Mouse (Mus musculus) adrenal gland, adult 2 months (tissue): ENCODE measurements at regions not wholly inside any gene's neighbourhood (a gene's known extent, or its start where the extent isn't known, plus 50 kb on each side); places are given as distances from the start of the nearest gene placed in this dataset.
A peak's percentile ranks its signal among the peaks of the same experiment; 100 is the strongest.

Experiments
- DNase-seq: peaks from one replicate; pipeline ENCODE4 v3.0.0; 2021

GRCm38 (mm10) chr11:71976724-71977481 lies 60.4 kb downstream of the Aipl1 start:
- no peak for DNase-seq

- DNase-seq: no peak
These were observed 66.0 kb downstream of the Aipl1 start for GRCm38 (mm10) chr11:71971351-71971750.

DNA sequence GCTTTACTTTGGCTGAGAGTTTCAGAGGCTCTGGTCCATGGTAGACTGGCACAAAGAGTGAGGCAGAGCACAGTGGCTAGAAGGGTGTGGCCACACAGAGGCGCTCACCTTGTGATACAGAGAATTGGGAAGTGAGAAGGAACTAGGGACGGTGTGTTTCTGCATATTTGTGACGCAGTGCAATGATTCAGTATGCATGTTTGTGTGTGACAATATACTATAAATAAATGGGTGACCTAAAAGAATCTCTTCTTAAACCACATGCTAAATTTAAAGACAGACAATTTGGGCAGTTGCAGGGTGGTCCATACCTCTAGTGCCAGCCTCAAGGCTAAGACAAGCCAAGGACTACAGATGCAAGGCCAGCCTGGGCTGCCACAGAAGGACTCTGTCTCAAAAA lies 75.0 kb downstream of the Aipl1 start:
- DNase-seq: no peak

GRCm38 (mm10) chr11:71952533-71952932 lies 84.8 kb downstream of the Aipl1 start:
- no peak for DNase-seq

- DNase-seq: no peak
These were observed 90.1 kb downstream of the Aipl1 start for GRCm38 (mm10) chr11:71947161-71947560.

GRCm38 (mm10) chr11:71945098-71945413 lies 92.3 kb downstream of the Aipl1 start:
- no peak for DNase-seq

DNA sequence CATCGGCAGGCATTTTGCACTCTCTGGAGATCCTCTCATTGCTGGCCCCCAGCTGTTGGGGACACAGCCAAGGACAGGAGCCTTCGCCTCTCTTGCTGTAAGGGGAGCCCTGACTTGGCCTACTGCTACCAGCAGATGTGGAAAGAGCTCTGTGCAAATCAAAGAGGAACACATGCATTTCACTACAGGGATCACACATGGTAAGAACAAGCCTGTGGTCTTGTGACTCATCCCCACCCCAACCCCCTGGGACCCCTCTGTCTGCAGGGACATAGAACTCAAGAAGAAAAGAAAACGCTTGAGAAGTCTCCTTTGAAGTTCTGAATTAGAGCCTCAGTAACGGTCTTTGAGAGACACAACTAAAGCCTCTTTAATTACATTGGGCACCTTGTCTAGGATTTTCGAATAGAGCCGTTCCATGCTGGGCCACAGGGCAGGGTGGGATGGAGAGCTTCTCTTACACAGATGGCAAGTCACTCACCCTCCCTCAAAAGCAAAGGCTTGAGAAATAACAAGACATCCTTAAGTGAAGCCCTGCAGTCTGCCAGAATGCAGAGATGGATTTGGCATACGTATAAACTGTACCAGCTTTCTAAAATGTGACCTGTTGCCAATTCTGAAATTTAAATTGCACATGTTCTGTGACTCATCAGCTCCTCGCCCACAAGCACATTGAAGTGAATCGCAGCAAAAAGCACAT lies 92.8 kb downstream of the Aipl1 start:
- DNase-seq: no peak

DNA sequence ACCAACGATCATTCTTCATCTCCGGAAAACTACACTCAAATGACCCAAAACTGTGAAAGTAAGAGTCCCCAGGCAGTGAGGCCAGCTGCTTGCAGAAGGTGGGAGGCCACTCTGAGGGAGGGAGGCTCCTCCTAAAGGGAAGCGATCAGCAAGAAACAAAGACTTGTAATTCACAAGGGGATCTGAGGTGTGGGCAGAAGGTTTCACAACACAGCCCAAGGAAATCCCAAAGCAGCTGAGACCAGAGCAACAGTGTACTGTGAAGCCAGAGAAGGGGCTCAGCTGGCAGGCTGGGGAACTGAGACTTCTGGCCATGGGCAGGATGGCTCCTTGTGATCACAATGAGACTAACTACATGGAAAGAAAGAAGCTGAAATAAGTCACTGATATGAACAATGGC lies 93.8 kb downstream of the Aipl1 start:
- no peak for DNase-seq

DNA sequence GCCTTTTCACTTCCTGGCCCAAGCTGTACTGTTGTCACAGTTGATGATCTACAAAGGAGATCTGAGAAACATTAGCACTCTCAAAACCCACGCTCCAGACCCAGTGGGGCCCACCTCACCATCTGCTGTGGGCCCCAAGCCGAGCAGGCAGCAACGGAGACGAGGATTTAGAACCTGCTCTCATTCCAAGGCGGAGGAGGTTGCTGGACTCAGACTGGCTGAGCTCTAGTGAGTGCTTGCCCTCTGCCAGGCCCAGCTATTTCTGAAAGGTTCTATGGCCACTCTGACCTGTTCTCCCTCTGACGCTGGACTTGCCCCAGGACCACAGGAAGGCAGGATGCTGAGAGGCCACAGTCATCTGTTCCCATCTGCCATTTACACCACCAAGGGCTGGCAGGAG lies 98.2 kb downstream of the Aipl1 start:
- no peak for DNase-seq

- DNase-seq: peak; percentile 5
These were observed 100.2 kb downstream of the Aipl1 start for GRCm38 (mm10) chr11:71937108-71937507.

- DNase-seq: no peak
These were observed 107.4 kb downstream of the Aipl1 start for GRCm38 (mm10) chr11:71929716-71930488.

DNA sequence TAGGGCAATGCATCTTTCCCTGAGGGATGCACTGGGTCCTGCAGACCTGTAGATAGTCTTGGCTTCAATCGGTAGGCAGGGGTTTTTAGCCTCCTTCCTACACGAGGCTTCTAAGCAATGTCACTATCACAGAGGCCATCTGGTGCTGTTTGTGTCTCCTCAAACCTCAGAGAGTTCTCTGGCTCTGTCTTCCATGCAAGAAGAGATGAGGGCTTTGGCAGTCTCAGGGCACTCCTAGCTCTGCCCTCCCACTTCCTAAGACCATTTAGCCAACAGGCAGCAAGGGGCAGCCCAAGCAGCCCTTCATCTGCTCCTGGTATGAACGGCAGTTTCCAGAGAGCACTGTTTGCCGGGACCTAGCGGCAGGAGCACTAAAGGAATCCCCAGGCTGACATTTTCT lies 122.6 kb downstream of the Aipl1 start:
- no peak for DNase-seq

- DNase-seq: peak; percentile 70
These were observed 124.7 kb downstream of the Aipl1 start for GRCm38 (mm10) chr11:71912626-71913025.

- no peak for DNase-seq
These were observed 126.0 kb downstream of the Aipl1 start for GRCm38 (mm10) chr11:71911284-71911683.

DNA sequence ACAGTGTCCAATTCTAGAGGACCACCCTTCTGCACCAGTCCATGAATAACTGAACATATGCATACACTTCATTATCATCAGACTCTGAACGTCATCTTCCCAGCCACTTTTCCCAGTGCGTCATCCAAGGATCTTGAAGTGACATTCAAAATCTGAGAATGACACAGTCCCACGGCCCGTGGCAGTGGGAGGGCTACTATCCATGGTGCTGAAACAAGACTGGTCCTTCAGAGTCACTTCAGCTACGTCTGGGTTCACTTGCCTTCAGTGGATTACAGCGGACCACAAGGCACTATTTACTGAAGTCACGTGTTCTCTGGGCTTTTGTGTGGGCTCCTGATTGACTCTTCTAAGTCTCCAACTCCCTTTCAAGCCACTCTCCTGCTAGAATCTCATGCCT lies 128.7 kb downstream of the Aipl1 start:
- DNase-seq: peak; percentile 8

DNA sequence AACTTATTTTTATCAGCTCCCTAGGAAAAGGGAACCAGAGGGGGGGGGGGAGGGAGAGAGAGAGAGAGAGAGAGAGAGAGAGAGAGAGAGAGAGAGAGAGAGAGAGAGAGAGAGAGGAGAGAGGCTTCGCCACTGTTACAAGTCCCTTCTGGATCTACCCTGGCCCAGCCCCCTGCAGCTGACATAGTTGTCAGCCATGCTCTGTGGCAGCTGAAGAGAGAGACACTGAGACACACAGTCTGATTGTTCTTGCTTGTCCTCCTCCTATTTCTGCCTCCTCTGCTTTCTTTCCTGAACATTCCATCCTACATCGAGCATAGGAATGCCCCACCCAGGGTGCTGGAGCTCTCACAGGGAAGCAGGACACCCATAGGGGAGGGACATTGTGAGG lies 134.3 kb downstream of the Aipl1 start:
- DNase-seq: no peak

DNA sequence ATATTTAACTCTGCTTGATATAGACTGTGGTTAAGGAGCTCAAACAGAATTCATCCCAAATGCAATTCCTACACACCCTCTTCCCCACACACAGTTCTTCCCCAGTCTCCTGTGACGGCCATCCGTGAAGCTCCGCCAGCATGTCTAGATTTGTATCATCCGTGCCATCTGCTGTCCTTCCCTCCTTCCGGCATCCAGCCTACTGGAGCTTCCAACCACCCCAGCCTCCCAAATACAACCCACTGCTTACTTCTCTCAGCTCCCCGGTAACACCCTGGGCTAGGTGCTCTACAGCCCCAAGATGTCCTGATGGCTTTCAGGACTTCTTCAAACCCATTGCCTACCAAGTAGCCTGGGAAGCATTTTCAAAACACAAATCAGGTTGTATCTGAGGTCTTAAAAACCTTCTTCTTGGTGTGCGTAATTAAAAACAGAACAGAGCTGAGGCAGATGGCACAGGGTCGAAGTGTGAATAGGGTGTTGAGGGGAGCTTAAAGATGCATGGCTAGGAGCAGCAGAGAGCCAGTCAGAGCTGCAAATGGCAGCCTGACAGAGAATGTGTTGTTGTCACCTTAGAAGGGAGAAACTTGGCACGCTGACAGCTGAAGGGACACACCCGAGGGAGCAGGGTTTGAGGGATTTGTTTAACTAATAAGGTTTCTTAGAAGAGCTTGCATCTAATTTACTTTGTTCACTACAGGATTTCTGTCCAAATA lies 134.8 kb downstream of the Aipl1 start:
- DNase-seq: no peak

GRCm38 (mm10) chr11:71900816-71901215 lies 136.5 kb downstream of the Aipl1 start:
- DNase-seq: peak; percentile 32

DNA sequence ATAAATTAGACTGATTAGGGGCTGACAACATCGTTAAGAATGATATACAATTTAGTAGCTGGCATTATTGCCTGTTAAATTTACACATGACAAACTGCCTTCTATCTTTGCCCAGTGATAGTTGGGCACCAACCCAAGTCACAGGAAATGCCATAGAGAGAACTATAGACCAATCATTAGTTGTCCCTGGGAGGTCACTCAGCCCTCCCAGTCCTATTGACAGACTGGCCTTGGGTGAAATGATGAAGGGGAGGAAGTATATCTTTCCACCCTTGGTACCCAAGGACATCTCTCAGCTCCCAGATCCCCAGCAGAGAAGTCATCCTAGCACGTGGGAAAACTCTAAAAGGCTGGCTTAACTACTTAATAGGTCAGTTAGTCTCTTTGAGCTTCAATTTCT lies 139.8 kb downstream of the Aipl1 start:
- peak; percentile 71 for DNase-seq

DNA sequence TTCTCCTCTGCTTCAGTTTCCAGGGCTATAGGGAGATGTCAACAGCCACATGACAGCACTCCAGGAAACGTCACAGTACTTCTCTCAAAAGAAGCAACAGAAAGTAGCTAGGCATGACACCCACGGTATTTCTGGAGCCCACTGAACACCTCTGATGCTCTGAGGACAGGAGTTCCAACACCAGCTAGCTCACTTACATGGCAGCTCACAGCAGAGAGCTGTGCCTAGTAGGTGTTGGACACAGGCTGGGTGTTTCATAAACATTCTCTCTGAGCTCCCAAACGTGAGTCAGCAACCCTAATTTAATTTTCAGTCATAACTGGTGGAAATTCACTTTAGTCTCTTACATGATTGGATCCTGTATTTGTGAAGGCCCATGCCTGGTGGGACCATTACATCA lies 140.2 kb downstream of the Aipl1 start:
- DNase-seq: no peak

DNA sequence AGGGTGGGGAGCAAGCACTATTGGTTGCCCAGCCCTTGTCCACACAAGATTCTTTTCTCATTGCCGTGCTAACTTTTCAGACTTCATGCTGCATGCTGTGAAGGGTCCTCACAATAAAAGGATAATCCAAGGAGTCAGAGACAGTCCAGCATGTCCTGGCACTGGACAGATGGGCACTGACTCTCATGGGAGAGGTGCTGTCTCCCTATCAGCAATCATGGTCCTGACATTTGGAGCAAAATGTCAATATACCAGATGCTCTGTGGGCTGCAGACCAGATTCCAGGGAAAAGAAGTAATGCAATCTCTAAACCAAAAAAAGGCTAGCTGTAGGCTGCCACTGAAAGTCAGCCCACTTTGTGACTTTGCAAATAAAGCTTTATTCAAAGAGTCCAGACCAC lies 141.5 kb downstream of the Wscd1 start:
- no peak for DNase-seq

GRCm38 (mm10) chr11:71889161-71889560 lies 139.4 kb downstream of the Wscd1 start:
- DNase-seq: no peak

DNA sequence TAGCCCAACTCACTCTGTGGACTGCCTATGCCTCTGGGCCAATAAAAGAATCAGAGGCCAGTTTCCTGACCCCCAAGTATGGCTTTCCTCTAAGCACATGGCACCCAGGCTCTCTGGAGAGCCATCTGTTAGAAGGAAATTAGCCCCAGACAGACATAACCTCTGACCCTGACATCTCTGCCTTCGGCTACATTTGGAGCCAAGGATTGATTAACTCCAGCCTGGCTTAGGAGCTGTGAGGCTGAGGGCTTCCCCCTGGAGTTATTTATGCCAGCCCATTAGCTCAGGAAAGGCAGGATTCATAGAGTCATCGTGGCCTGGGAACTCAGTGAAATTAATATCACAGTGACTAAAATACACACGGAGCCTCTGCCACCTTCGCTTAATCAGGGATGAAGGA lies 137.5 kb downstream of the Wscd1 start:
- DNase-seq: no peak
